Mouse (Mus musculus) forebrain, embryonic 11.5 days (tissue): ENCODE results near the gene Olfr1511. TPM values are rescaled to one million over a fixed set of nuclear protein-coding genes. Genes with fewer than 3 reads are reported as not detected.

Experiments
- ATAC-seq: fragments of 200-750 bp; cut with Nextera tagmentation; replicated peaks from 2 replicates; pipeline ENCODE4 v1.8.0; 2017; ENCODE audit warnings: moderate TSS enrichment; ENCODE audit not compliant: low FRiP score
- DNase-seq: peaks from one replicate; pipeline ENCODE4 v3.0.0-alpha.2; 2017; ENCODE audit warnings: low spot score
- H3K27ac ChIP-seq: fragments of 300-500 bp; sonication (generic); 2 replicates; pipeline ENCODE4 v1.5.1; 2014; ENCODE audit warnings: low read depth, low read length
- H3K27me3 ChIP-seq: fragments of 300-500 bp; sonication (generic); 2 replicates; pipeline ENCODE4 v1.6.1; 2014; ENCODE audit warnings: mild to moderate bottlenecking, low read length, mixed read lengths; ENCODE audit not compliant: control insufficient read depth, insufficient read depth
- H3K36me3 ChIP-seq: fragments of 300-500 bp; sonication (generic); 2 replicates; pipeline ENCODE4 v1.6.1; 2014; ENCODE audit warnings: mild to moderate bottlenecking, low read length, moderate library complexity, mixed read lengths; ENCODE audit not compliant: control insufficient read depth, insufficient read depth
- H3K4me1 ChIP-seq: fragments of 300-500 bp; sonication (generic); replicated peaks from 2 replicates; pipeline ENCODE4 v1.6.1; 2014; ENCODE audit warnings: low read length, mixed read lengths; ENCODE audit not compliant: control insufficient read depth, insufficient read depth
- H3K4me2 ChIP-seq: fragments of 300-500 bp; sonication (generic); 2 replicates; pipeline ENCODE4 v1.6.1; 2014; ENCODE audit warnings: low read depth, mild to moderate bottlenecking, low read length, moderate library complexity, mixed read lengths; ENCODE audit not compliant: severe bottlenecking
- H3K4me3 ChIP-seq: fragments of 300-500 bp; sonication (generic); 2 replicates; pipeline ENCODE4 v1.5.1; 2014; ENCODE audit warnings: low read depth, low read length
- H3K9ac ChIP-seq: fragments of 300-500 bp; sonication (generic); 2 replicates; pipeline ENCODE4 v1.6.1; 2014; ENCODE audit warnings: low read length
- H3K9me3 ChIP-seq: fragments of 300-500 bp; sonication (generic); 2 replicates; pipeline ENCODE4 v1.6.1; 2016; ENCODE audit warnings: low read length, mixed read lengths; ENCODE audit not compliant: control insufficient read depth
- WGBS: fragments of 180-500 bp; shearing (Covaris S2); extraction: QIAGEN DNeasy Blood & Tissue Kit; methylation state at CpG from one replicate; pipeline ENCODE4 v1.1.7; 2014; 5-methylcytosine and 5-hydroxymethylcytosine counted together
- polyA plus RNA-seq: library from polyadenylated mRNA; unstranded; fragments of >200 nt; fragmentation: Nextera tagmentation; extraction: Ambion mirVana; gene quantifications from 2 replicates; pipeline ENCODE4 v1.2.1, GENCODE M21; 2014

Olfr1511 gene
- polyA plus RNA-seq, 1 experiment from 2014 or later = not detected

DNA sequence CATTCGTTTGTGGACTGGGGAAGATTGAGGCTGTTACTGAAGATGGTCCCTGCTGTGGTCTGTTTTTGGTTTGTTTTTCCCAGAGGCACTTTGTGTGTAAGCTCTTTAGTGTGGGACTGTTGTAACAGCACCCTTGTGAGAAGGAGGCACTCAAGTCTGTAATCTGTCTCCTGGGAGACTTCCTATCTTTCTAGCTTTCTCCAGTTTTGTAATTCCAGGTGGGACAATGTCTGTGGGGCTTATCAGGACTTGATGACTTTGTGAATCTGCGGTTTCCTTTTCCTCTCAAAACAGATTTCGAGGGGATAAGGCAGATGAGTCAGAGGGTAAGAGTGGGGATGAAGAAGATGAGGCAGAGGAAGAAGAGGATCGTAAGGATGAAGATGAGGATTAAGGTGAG is 40.9 kb downstream of the Olfr1511 start, which contains the start of gene Olfr1513:
TSS of gene Olfr1513 (minus strand) at position 101 of the 400 bp plus-strand sequence.
- ATAC-seq = no peak
- H3K27ac ChIP-seq = no peak within 1 kb of the TSS
- no peaks in the 10 kb centered on the region for H3K9me3 ChIP-seq
- no peak within 1 kb of the TSS for H3K4me3 ChIP-seq
- H3K4me1 ChIP-seq = no peaks in the 10 kb centered on the region
- no peak within 1 kb of the TSS for H3K9ac ChIP-seq
- WGBS = 86% methylated on average over 4 of the region's 4 CpGs
- H3K4me2 ChIP-seq = no peak within 1 kb of the TSS
- H3K27me3 ChIP-seq = no peaks in the 10 kb centered on the region
- H3K36me3 ChIP-seq = no peaks in the 10 kb centered on the region
- DNase-seq = no peak

Other genes starting within 250 kb of the Olfr1511 start
- 92.3 and 92.8 TPM in 2 replicates for gene Supt16, start 200.0 kb downstream of the Olfr1511 start, polyA plus RNA-seq
- 55.3 and 62.9 TPM in 2 replicates for gene Chd8, start 139.6 kb downstream of the Olfr1511 start, polyA plus RNA-seq
- 54.8 and 56.2 TPM in 2 replicates for gene Tox4, start 118.2 kb downstream of the Olfr1511 start, polyA plus RNA-seq
- gene Rab2b, start 117.8 kb downstream of the Olfr1511 start, polyA plus RNA-seq = 33.5 and 35.8 TPM in 2 replicates
- 59.3 TPM in 2 replicates for gene Mettl3, start 92.3 kb downstream of the Olfr1511 start, polyA plus RNA-seq
- 75.3 and 83.6 TPM in 2 replicates for gene Sall2, start 68.6 kb downstream of the Olfr1511 start, polyA plus RNA-seq
- gene Olfr1513, start 41.0 kb downstream of the Olfr1511 start, polyA plus RNA-seq = not detected in 2 replicates
- not detected in 2 replicates for gene Olfr1512, start 18.2 kb downstream of the Olfr1511 start, polyA plus RNA-seq
- not detected in 2 replicates for gene Olfr1510, start 17.0 kb upstream of the Olfr1511 start, polyA plus RNA-seq
- not detected in 2 replicates for gene Olfr1509, start 45.6 kb upstream of the Olfr1511 start, polyA plus RNA-seq
- gene Olfr1508, start 70.1 kb upstream of the Olfr1511 start, polyA plus RNA-seq = not detected in 2 replicates
- not detected in 2 replicates for gene Olfr1507, start 98.4 kb upstream of the Olfr1511 start, polyA plus RNA-seq